Mouse (Mus musculus): ENCODE results near the gene Fhit. TPM values are rescaled to one million over a fixed set of nuclear protein-coding genes. Genes with fewer than 3 reads are reported as not detected.

Fhit gene
- total RNA-seq, 4 experiments from 2014 or later, result 9.2 to 14.5 (median 10.5) TPM

- DNase-seq, result no peak
These were observed 1035.3 kb downstream of the Fhit start for GRCm38 (mm10) chr14:10126536-10126935.

GRCm38 (mm10) chr14:10122176-10122575 is 1039.7 kb downstream of the Fhit start:
- no peak for DNase-seq

- DNase-seq, result no peak
These were observed 1065.6 kb downstream of the Fhit start for GRCm38 (mm10) chr14:10096236-10096635.

GRCm38 (mm10) chr14:10079062-10079461 is 1082.8 kb downstream of the Fhit start:
- no peak for DNase-seq

GRCm38 (mm10) chr14:10049947-10050346 is 1111.9 kb downstream of the Fhit start:
- DNase-seq, result no peak

- DNase-seq, result no peak
These were observed 1114.6 kb downstream of the Fhit start for GRCm38 (mm10) chr14:10047123-10047783.

GRCm38 (mm10) chr14:10046336-10047122 is 1115.3 kb downstream of the Fhit start:
- DNase-seq, result no peak

- DNase-seq, result no peak
These were observed 1123.8 kb downstream of the Fhit start for GRCm38 (mm10) chr14:10038021-10038420.

GRCm38 (mm10) chr14:10036685-10037215 is 1125.1 kb downstream of the Fhit start:
- no peak for DNase-seq

GRCm38 (mm10) chr14:10035682-10036081 is 1126.2 kb downstream of the Fhit start:
- no peak for DNase-seq

GRCm38 (mm10) chr14:10035270-10035669 is 1126.6 kb downstream of the Fhit start:
- DNase-seq, result no peak

- no peak for DNase-seq
These were observed 1138.5 kb downstream of the Fhit start for GRCm38 (mm10) chr14:10023382-10023781.

- no peak for DNase-seq
These were observed 1139.5 kb downstream of the Fhit start for GRCm38 (mm10) chr14:10022304-10022703.

- no peak for DNase-seq
These were observed 1141.3 kb downstream of the Fhit start for GRCm38 (mm10) chr14:10020400-10021140.

GRCm38 (mm10) chr14:10013817-10014266 is 1148.0 kb downstream of the Fhit start:
- DNase-seq, result no peak

GRCm38 (mm10) chr14:10013003-10013816 is 1148.6 kb downstream of the Fhit start:
- DNase-seq, result no peak

- DNase-seq, result no peak
These were observed 1155.6 kb downstream of the Fhit start for GRCm38 (mm10) chr14:10006278-10006677.

GRCm38 (mm10) chr14:10003847-10004246 is 1158.0 kb downstream of the Fhit start:
- DNase-seq, result no peak

GRCm38 (mm10) chr14:9990677-9991076 is 1171.2 kb downstream of the Fhit start:
- DNase-seq, result no peak

- no peak for DNase-seq
These were observed 1184.8 kb downstream of the Fhit start for GRCm38 (mm10) chr14:9976934-9977510.

GRCm38 (mm10) chr14:9974402-9974801 is 1187.4 kb downstream of the Fhit start:
- DNase-seq, result no peak

GRCm38 (mm10) chr14:9963853-9964252 is 1198.0 kb downstream of the Fhit start:
- DNase-seq, result no peak

Data from adrenal gland, adult 8-10 months (tissue).